Comparison of ENCODE assay signal across 15 mouse cellular contexts in genomic region chr3:65230978-65231377, GRCm38 (mm10).
DNase-seq lines count a peak whose midpoint lies in the region; ATAC-seq and TF ChIP-seq lines count a peak whose summit lies in the region.
"Had no signal": no experiment of that assay in that cellular context is flagged by ENCODE, and none has a peak within 500 bp of the region (broad histone marks: within the 10 kb centered on the region; RNA-seq: fewer than 3 reads in every experiment).

No protein-coding gene starts in this region.

- peaks cover 9% of the 10 kb centered on the region for H3K9me3 ChIP-seq in hindbrain, embryonic 12.5 days (replicated peaks)
- 0 out of 2 replicates have a peak, but pooled peaks cover 2% of the 10 kb centered on the region for H3K9me3 ChIP-seq in hindbrain, postnatal 0 days (ENCODE audit: low read length)
- peaks cover 6% of the 10 kb centered on the region; the same call in 1 of the 2 replicates for H3K9me3 ChIP-seq in midbrain, embryonic 12.5 days
- H3K9me3 ChIP-seq in midbrain, embryonic 14.5 days (ENCODE audit: control insufficient read depth, low read length): peaks cover 9% of the 10 kb centered on the region
- H3K9me3 ChIP-seq in neural tube, embryonic 14.5 days (ENCODE audit: control insufficient read depth, low read length): peaks cover 1% of the 10 kb centered on the region; the same call in 1 of the 2 replicates
- 0 out of 2 replicates have a peak, but pooled peaks cover under 1% of the 10 kb centered on the region for H3K9me3 ChIP-seq in neural tube, embryonic 15.5 days (replicated peaks)
- H3K9me3 ChIP-seq: hindbrain, embryonic 15.5 days had no signal

- H3K4me1 ChIP-seq in hindbrain, embryonic 12.5 days: no peaks in the 10 kb centered on the region
- no peaks in the 10 kb centered on the region for H3K4me1 ChIP-seq in hindbrain, postnatal 0 days (ENCODE audit: insufficient read depth, low read length)
- H3K4me1 ChIP-seq in midbrain, embryonic 12.5 days: no peaks in the 10 kb centered on the region
- H3K4me1 ChIP-seq in midbrain, embryonic 14.5 days (ENCODE audit: control insufficient read depth, insufficient read depth, low read length): no peaks in the 10 kb centered on the region
- H3K4me1 ChIP-seq in neural tube, embryonic 14.5 days (ENCODE audit: control insufficient read depth, insufficient read depth, low read length): no peaks in the 10 kb centered on the region
- H3K4me1 ChIP-seq in neural tube, embryonic 15.5 days: no peaks in the 10 kb centered on the region
- H3K4me1 ChIP-seq: embryonic facial prominence, embryonic 10.5 days; heart, embryonic 13.5 days; hindbrain, embryonic 15.5 days had no signal

- no peak overlapping the region for H3K4me2 ChIP-seq in hindbrain, embryonic 12.5 days (replicated peaks)
- H3K4me2 ChIP-seq in hindbrain, postnatal 0 days (ENCODE audit: low read depth, low read length): no peak overlapping the region
- no peak overlapping the region for H3K4me2 ChIP-seq in midbrain, embryonic 12.5 days (replicated peaks)
- no peak overlapping the region for H3K4me2 ChIP-seq in midbrain, embryonic 14.5 days (ENCODE audit: low read length)
- H3K4me2 ChIP-seq in neural tube, embryonic 14.5 days (ENCODE audit: low read depth, low read length): no peak overlapping the region
- H3K4me2 ChIP-seq in neural tube, embryonic 15.5 days: no peak overlapping the region
- H3K4me2 ChIP-seq: heart, embryonic 13.5 days; hindbrain, embryonic 15.5 days had no signal

- TF ChIP-seq CTCF in hindbrain, postnatal 0 days (IDR thresholded peaks at IDR 0.05; ENCODE audit: low read depth): no peak

- no peak overlapping the region for H3K9ac ChIP-seq in hindbrain, embryonic 12.5 days
- no peak overlapping the region for H3K9ac ChIP-seq in hindbrain, postnatal 0 days (replicated peaks; ENCODE audit: low read length)
- no peak overlapping the region for H3K9ac ChIP-seq in midbrain, embryonic 12.5 days (replicated peaks)
- H3K9ac ChIP-seq in midbrain, embryonic 14.5 days (replicated peaks; ENCODE audit: low read length): no peak overlapping the region
- H3K9ac ChIP-seq in neural tube, embryonic 14.5 days (replicated peaks; ENCODE audit: low read depth, low read length): no peak overlapping the region
- no peak overlapping the region for H3K9ac ChIP-seq in neural tube, embryonic 15.5 days (replicated peaks)
- H3K9ac ChIP-seq: heart, embryonic 13.5 days; hindbrain, embryonic 15.5 days had no signal

- 54% methylated on average over 1 of the region's 1 CpGs for WGBS in hindbrain, embryonic 12.5 days
- WGBS in hindbrain, postnatal 0 days: 60% methylated on average over 1 of the region's 1 CpGs
- 76% methylated on average over 1 of the region's 1 CpGs for WGBS in midbrain, embryonic 12.5 days
- 58% methylated on average over 1 of the region's 1 CpGs for WGBS in midbrain, embryonic 14.5 days
- 52% methylated on average over 1 of the region's 1 CpGs for WGBS in neural tube, embryonic 14.5 days
- WGBS in neural tube, embryonic 15.5 days: 56% methylated on average over 1 of the region's 1 CpGs

- no peak for DNase-seq in hindbrain, postnatal 0 days (ENCODE audit: low spot score)
- DNase-seq in midbrain, embryonic 14.5 days: no peak
- DNase-seq: adrenal gland, adult 2 months; adrenal gland, postnatal 25 days; gastrocnemius, postnatal 36 days; heart, postnatal 36 days had no signal

- H3K27ac ChIP-seq in hindbrain, embryonic 12.5 days: no peak overlapping the region
- no peak overlapping the region for H3K27ac ChIP-seq in hindbrain, postnatal 0 days
- H3K27ac ChIP-seq in midbrain, embryonic 12.5 days (replicated peaks): no peak overlapping the region
- H3K27ac ChIP-seq in midbrain, embryonic 14.5 days (replicated peaks; ENCODE audit: low read depth, low read length): no peak overlapping the region
- no peak overlapping the region for H3K27ac ChIP-seq in neural tube, embryonic 14.5 days (ENCODE audit: low read depth, low read length)
- H3K27ac ChIP-seq in neural tube, embryonic 15.5 days (replicated peaks): no peak overlapping the region
- H3K27ac ChIP-seq: embryonic facial prominence, embryonic 10.5 days; heart, embryonic 13.5 days; hindbrain, embryonic 15.5 days had no signal

- H3K4me3 ChIP-seq in hindbrain, embryonic 12.5 days: no peak overlapping the region
- no peak overlapping the region for H3K4me3 ChIP-seq in hindbrain, postnatal 0 days (ENCODE audit: low read length)
- no peak overlapping the region for H3K4me3 ChIP-seq in midbrain, embryonic 12.5 days
- H3K4me3 ChIP-seq in midbrain, embryonic 14.5 days (replicated peaks; ENCODE audit: low read depth, low read length): no peak overlapping the region
- H3K4me3 ChIP-seq in neural tube, embryonic 14.5 days (ENCODE audit: low read depth, low read length): no peak overlapping the region
- H3K4me3 ChIP-seq in neural tube, embryonic 15.5 days (replicated peaks): no peak overlapping the region
- H3K4me3 ChIP-seq: embryonic facial prominence, embryonic 10.5 days; heart, embryonic 13.5 days; hindbrain, embryonic 15.5 days had no signal

- ATAC-seq in hindbrain, embryonic 12.5 days (ENCODE audit: low FRiP score): peak; percentile 71
- no peak for ATAC-seq in hindbrain, postnatal 0 days
- ATAC-seq in midbrain, embryonic 12.5 days (ENCODE audit: low FRiP score, low read depth): peak; percentile 69
- no peak; the same call in 1 of the 2 replicates for ATAC-seq in midbrain, embryonic 14.5 days (ENCODE audit: low FRiP score, low TSS enrichment)
- peak; percentile 51; the same call in 1 of the 2 replicates for ATAC-seq in neural tube, embryonic 14.5 days (ENCODE audit: low read depth)
- no peak for ATAC-seq in neural tube, embryonic 15.5 days (ENCODE audit: low FRiP score)
- ATAC-seq: forebrain, embryonic 14.5 days had no signal

- no peaks in the 10 kb centered on the region for H3K27me3 ChIP-seq in hindbrain, embryonic 12.5 days
- no peaks in the 10 kb centered on the region for H3K27me3 ChIP-seq in hindbrain, postnatal 0 days (ENCODE audit: insufficient read depth, low read length)
- H3K27me3 ChIP-seq in midbrain, embryonic 12.5 days: no peaks in the 10 kb centered on the region
- H3K27me3 ChIP-seq in midbrain, embryonic 14.5 days (ENCODE audit: control insufficient read depth, insufficient read depth, low read length): no peaks in the 10 kb centered on the region
- no peaks in the 10 kb centered on the region for H3K27me3 ChIP-seq in neural tube, embryonic 14.5 days (ENCODE audit: control insufficient read depth, insufficient read depth, low read length)
- H3K27me3 ChIP-seq in neural tube, embryonic 15.5 days (replicated peaks): no peaks in the 10 kb centered on the region
- H3K27me3 ChIP-seq: CH12.LX; heart, embryonic 13.5 days; hindbrain, embryonic 15.5 days had no signal

- no peaks in the 10 kb centered on the region for H3K36me3 ChIP-seq in hindbrain, embryonic 12.5 days
- H3K36me3 ChIP-seq in hindbrain, postnatal 0 days (ENCODE audit: insufficient read depth, low read length): no peaks in the 10 kb centered on the region
- H3K36me3 ChIP-seq in midbrain, embryonic 12.5 days: no peaks in the 10 kb centered on the region
- no peaks in the 10 kb centered on the region for H3K36me3 ChIP-seq in midbrain, embryonic 14.5 days (ENCODE audit: control insufficient read depth, insufficient read depth, low read length)
- H3K36me3 ChIP-seq in neural tube, embryonic 14.5 days (ENCODE audit: control insufficient read depth, insufficient read depth, low read length): no peaks in the 10 kb centered on the region
- no peaks in the 10 kb centered on the region for H3K36me3 ChIP-seq in neural tube, embryonic 15.5 days
- H3K36me3 ChIP-seq: embryonic facial prominence, embryonic 10.5 days; heart, embryonic 13.5 days; hindbrain, embryonic 15.5 days had no signal

Comparison
In these comparisons a context has a peak if more than half of its experiments do, and no peak if none do; other contexts are left out.
1. ATAC-seq: peak in hindbrain, embryonic 12.5 days (single experiment), midbrain, embryonic 12.5 days (single experiment) and neural tube, embryonic 14.5 days (single experiment); none in hindbrain, postnatal 0 days (single experiment), midbrain, embryonic 14.5 days (single experiment) and neural tube, embryonic 15.5 days (single experiment).